Mouse (Mus musculus) kidney, adult 2 months (tissue): Measurements from ENCODE around the gene Kbtbd12. TPM values are rescaled to one million over a fixed set of nuclear protein-coding genes. Genes with fewer than 3 reads are reported as not detected.

Source experiments
- DNase-seq: peaks from one replicate; pipeline ENCODE4 v3.0.0; 2021
- H3K27ac ChIP-seq: fragments of 200-500 bp; 2 replicates; pipeline ENCODE4 v1.5.1; 2012; ENCODE audit warnings: low read depth, low read length, control low read depth, inconsistent platforms; ENCODE audit not compliant: insufficient read depth
- H3K27me3 ChIP-seq: fragments of 200-500 bp; replicated peaks from 2 replicates; pipeline ENCODE4 v1.6.1; 2012; ENCODE audit warnings: mild to moderate bottlenecking, moderate library complexity, low read length, inconsistent platforms; ENCODE audit not compliant: control insufficient read depth, insufficient read depth
- H3K36me3 ChIP-seq: fragments of 200-500 bp; 2 replicates; pipeline ENCODE4 v1.6.1; 2012; ENCODE audit warnings: mild to moderate bottlenecking, moderate library complexity, low read length, inconsistent platforms; ENCODE audit not compliant: control insufficient read depth, insufficient read depth
- H3K4me1 ChIP-seq: fragments of 200-500 bp; 2 replicates; pipeline ENCODE4 v1.6.1; 2011; ENCODE audit warnings: low read length; ENCODE audit not compliant: control insufficient read depth, insufficient read depth
- H3K4me3 ChIP-seq: fragments of 200-500 bp; 2 replicates; pipeline ENCODE4 v1.5.1; 2011; ENCODE audit warnings: mild to moderate bottlenecking, low read depth, low read length, control low read depth; ENCODE audit not compliant: insufficient read depth
- CTCF ChIP-seq: fragments of 200-500 bp; conservative IDR thresholded peaks from 2 replicates; pipeline ENCODE4 v1.5.1; 2011; ENCODE audit warnings: low read depth, mild to moderate bottlenecking, control low read depth, low read length, moderate library complexity, mixed read lengths; ENCODE audit not compliant: insufficient read depth, insufficient read length
- POLR2A ChIP-seq: fragments of 200-500 bp; IDR thresholded peaks from one replicate; pipeline ENCODE4 v1.6.1; 2011; ENCODE audit warnings: low read depth, low read length, control low read depth
- WGBS: fragments of 180-500 bp; shearing (Covaris S2); methylation state at CpG from one replicate; pipeline ENCODE4 v1.1.7; 2018; 5-methylcytosine and 5-hydroxymethylcytosine counted together
- polyA plus RNA-seq: library from polyadenylated mRNA; depleted of rRNA; stranded (reverse); fragments of >200 nt; gene quantifications from 2 replicates; pipeline ENCODE4 v1.2.3, GENCODE M21; 2012

Kbtbd12 gene
- polyA plus RNA-seq, 1 experiment = 0.44 TPM

GRCm38 (mm10) chr6:88518404-88519263 is 119.1 kb downstream of the Kbtbd12 start, which contains the start of gene Sec61a1:
Gene Sec61a1, minus strand, starts transcription at chr6:88518905.
- peak; percentile 98 for DNase-seq
- Histone ChIP-seq H3K4me3 (peak within 1 kb of the TSS; percentile 73), H3K27ac (peak within 1 kb of the TSS; percentile 73), H3K36me3 (no peaks in the 10 kb centered on the region), H3K4me1 (peaks cover 5% of the 10 kb centered on the region), H3K27me3 (no peaks in the 10 kb centered on the region)
- under 1% methylated on average over 78 of the region's 80 CpGs for WGBS
- TF ChIP-seq POLR2A (peak; percentile 97), CTCF (0 out of 2 replicates have a peak, but pooled peaks have one; percentile 26)

DNA sequence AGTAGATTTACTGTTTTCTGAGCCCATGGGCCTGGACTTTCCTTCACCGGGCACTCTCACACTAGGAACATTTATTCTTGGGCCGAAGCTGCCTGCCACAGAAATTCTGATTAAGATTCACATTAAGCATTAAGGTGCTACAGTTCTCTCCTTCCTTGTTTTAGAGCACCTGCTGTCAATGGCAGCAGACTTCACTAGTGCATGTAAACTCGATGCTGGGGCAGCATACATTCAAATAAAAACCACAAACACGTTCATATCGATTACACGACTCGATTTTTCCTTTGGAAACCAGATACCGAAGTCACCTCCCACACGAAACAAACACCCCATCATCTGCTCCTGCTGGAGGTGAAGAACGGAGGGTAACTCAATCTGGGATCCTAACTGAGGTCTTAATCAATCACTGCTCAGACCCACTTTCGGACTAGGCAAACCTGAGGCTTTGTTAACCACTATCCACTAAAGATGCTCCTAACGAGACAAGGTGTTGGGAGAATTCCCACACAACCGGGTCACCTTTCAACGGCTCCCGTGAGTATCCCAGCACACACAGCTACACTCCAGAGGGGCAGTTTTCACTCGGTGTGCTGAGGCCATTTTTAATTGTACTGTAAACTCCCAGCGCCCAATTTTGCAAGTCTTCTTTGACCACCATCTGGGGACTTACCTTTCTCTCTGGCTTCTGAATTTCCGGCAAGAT is 119.9 kb downstream of the Kbtbd12 start:
- Histone ChIP-seq H3K4me3 (peak overlapping the region; percentile 73), H3K4me1 (peaks cover 5% of the 10 kb centered on the region), H3K36me3 (0 out of 2 replicates have a peak, but pooled peaks cover 2% of the 10 kb centered on the region), H3K27ac (no peak overlapping the region; the same call in 1 of the 2 replicates), H3K27me3 (no peaks in the 10 kb centered on the region)
- TF ChIP-seq CTCF = no peak
- 4% methylated on average over 18 of the region's 18 CpGs for WGBS
- DNase-seq = peak; percentile 19

GRCm38 (mm10) chr6:88516667-88517066 is 121.1 kb downstream of the Kbtbd12 start:
- Histone ChIP-seq H3K4me3 (no peak overlapping the region), H3K36me3 (peaks cover 5% of the 10 kb centered on the region; the same call in 1 of the 2 replicates), H3K4me1 (peaks cover 5% of the 10 kb centered on the region), H3K27me3 (no peaks in the 10 kb centered on the region), H3K27ac (no peak overlapping the region)
- DNase-seq = no peak
- TF ChIP-seq CTCF (no peak), POLR2A (no peak)
- WGBS = 57% methylated on average over 5 of the region's 5 CpGs

- TF ChIP-seq POLR2A (no peak), CTCF (no peak)
- Histone ChIP-seq H3K4me1 (peaks cover 5% of the 10 kb centered on the region), H3K36me3 (peaks cover 7% of the 10 kb centered on the region; the same call in 1 of the 2 replicates), H3K27me3 (no peaks in the 10 kb centered on the region), H3K27ac (no peak overlapping the region), H3K4me3 (no peak overlapping the region)
- no peak for DNase-seq
- 77% methylated on average over 8 of the region's 8 CpGs for WGBS
These were observed 121.8 kb downstream of the Kbtbd12 start for GRCm38 (mm10) chr6:88515971-88516370.

- peaks cover 7% of the 10 kb centered on the region for H3K36me3 ChIP-seq
- H3K27ac ChIP-seq = no peak overlapping the region
- DNase-seq = no peak
- no peaks in the 10 kb centered on the region for H3K27me3 ChIP-seq
- peaks cover 5% of the 10 kb centered on the region for H3K4me1 ChIP-seq
- 88% methylated on average over 4 of the region's 4 CpGs for WGBS
- TF ChIP-seq POLR2A = no peak
- no peak for TF ChIP-seq CTCF
- no peak overlapping the region for H3K4me3 ChIP-seq
These were observed 123.2 kb downstream of the Kbtbd12 start for GRCm38 (mm10) chr6:88514546-88514945.

- peaks cover 7% of the 10 kb centered on the region for H3K36me3 ChIP-seq
- TF ChIP-seq POLR2A = no peak
- no peak for TF ChIP-seq CTCF
- no peaks in the 10 kb centered on the region for H3K27me3 ChIP-seq
- peaks cover 5% of the 10 kb centered on the region for H3K4me1 ChIP-seq
- no peak overlapping the region for H3K4me3 ChIP-seq
- DNase-seq = no peak
- 87% methylated on average over 8 of the region's 8 CpGs for WGBS
- H3K27ac ChIP-seq = no peak overlapping the region
These were observed 123.8 kb downstream of the Kbtbd12 start for GRCm38 (mm10) chr6:88513984-88514383.

GRCm38 (mm10) chr6:88503044-88503443 is 134.7 kb downstream of the Kbtbd12 start:
- 89% methylated on average over 4 of the region's 4 CpGs for WGBS

More at GRCm38 (mm10) chr6:88503044-88503443, 134.7 kb downstream of the Kbtbd12 start:
- Histone ChIP-seq H3K36me3 (no peaks in the 10 kb centered on the region; the same call in 1 of the 2 replicates), H3K4me3 (no peak overlapping the region), H3K27ac (no peak overlapping the region), H3K27me3 (no peaks in the 10 kb centered on the region), H3K4me1 (no peaks in the 10 kb centered on the region)
- no peak for DNase-seq
- TF ChIP-seq POLR2A = no peak
- TF ChIP-seq CTCF = no peak; the same call in 1 of the 2 replicates
